Mouse (Mus musculus): ENCODE data around the gene Akt2. TPM values are rescaled to one million over a fixed set of nuclear protein-coding genes. Genes with fewer than 3 reads are reported as not detected.

Akt2 gene
- polyA plus RNA-seq, 1 experiment from 2014 or later, result 94.8 TPM

DNA sequence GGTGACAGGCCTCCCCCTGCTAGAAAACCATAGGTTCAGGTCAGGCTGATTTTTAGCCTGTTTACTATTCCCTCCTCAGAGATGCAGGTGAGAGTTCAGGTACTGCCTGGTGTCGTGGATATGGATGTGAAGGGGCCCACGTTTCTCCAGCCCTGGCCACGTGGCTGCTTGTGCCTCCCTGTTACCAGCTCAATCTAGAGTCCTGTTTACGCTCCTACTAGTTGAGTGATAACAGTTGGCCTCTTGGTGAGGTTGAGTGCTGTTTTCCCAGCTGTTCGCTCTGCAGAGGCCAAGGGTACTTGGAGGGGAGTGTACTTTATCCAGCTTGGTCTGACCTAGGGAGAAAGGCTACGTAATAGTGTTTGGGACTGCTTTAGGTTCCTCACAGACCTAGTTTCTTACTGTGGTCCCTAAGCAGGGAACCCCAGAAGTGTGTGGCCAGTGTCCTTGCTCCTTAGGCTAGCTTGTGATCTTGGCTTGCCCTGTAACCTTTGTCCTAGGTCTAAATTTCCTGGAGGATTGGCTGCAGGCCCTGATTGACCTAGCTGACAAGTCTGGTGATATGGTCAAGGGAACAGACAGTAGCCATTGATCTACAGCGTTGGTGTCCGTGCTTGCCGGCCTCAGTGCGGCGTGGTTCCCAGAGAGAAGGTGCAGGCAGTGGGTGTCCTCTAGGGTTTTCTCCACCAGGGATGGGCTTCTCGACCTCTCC lies 1.7 kb downstream of the Akt2 start:
- peak; percentile 84 for DNase-seq (ENCODE audit: low spot score)
- no peaks in the 10 kb centered on the region for H3K9me3 ChIP-seq
- H3K4me1 ChIP-seq, result peaks cover 56% of the 10 kb centered on the region
- H3K27me3 ChIP-seq (ENCODE audit: insufficient read depth, poor library complexity, severe bottlenecking), result no peaks in the 10 kb centered on the region
- peaks cover 16% of the 10 kb centered on the region; the same call in 1 of the 2 replicates for H3K36me3 ChIP-seq
- WGBS, result 38% methylated on average over 12 of the region's 12 CpGs
- H3K27ac ChIP-seq, result peak overlapping the region; percentile 98
- peak overlapping the region; percentile 93 for H3K4me3 ChIP-seq

GRCm38 (mm10) chr7:27596586-27597503 lies 5.5 kb downstream of the Akt2 start:
- no peaks in the 10 kb centered on the region for H3K9me3 ChIP-seq
- H3K4me3 ChIP-seq, result peak overlapping the region; percentile 37
- WGBS, result 43% methylated on average over 10 of the region's 10 CpGs
- peaks cover 89% of the 10 kb centered on the region for H3K4me1 ChIP-seq
- no peaks in the 10 kb centered on the region for H3K27me3 ChIP-seq (ENCODE audit: insufficient read depth, poor library complexity, severe bottlenecking)
- peak overlapping the region; percentile 86 for H3K27ac ChIP-seq
- peaks cover 16% of the 10 kb centered on the region; the same call in 1 of the 2 replicates for H3K36me3 ChIP-seq
- DNase-seq (ENCODE audit: low spot score), result no peak

- no peak overlapping the region for H3K4me3 ChIP-seq
- H3K9me3 ChIP-seq, result no peaks in the 10 kb centered on the region
- no peak for DNase-seq (ENCODE audit: low spot score)
- peaks cover 93% of the 10 kb centered on the region for H3K4me1 ChIP-seq
- H3K27me3 ChIP-seq (ENCODE audit: insufficient read depth, poor library complexity, severe bottlenecking), result no peaks in the 10 kb centered on the region
- H3K36me3 ChIP-seq, result peaks cover 16% of the 10 kb centered on the region; the same call in 1 of the 2 replicates
- WGBS, result 55% methylated on average over 7 of the region's 7 CpGs
- peak overlapping the region; percentile 86 for H3K27ac ChIP-seq
These were observed 6.7 kb downstream of the Akt2 start for GRCm38 (mm10) chr7:27598053-27598452.

GRCm38 (mm10) chr7:27601628-27602027 lies 10.3 kb downstream of the Akt2 start:
- Histone ChIP-seq H3K36me3 (no peaks in the 10 kb centered on the region), H3K27ac (peak overlapping the region; percentile 24; the same call in 1 of the 2 replicates), H3K9me3 (no peaks in the 10 kb centered on the region), H3K4me1 (peaks cover 90% of the 10 kb centered on the region), H3K27me3 (ENCODE audit: insufficient read depth, poor library complexity, severe bottlenecking) (no peaks in the 10 kb centered on the region), H3K4me3 (no peak overlapping the region)
- no peak for DNase-seq (ENCODE audit: low spot score)
- 53% methylated on average over 4 of the region's 4 CpGs for WGBS

DNA sequence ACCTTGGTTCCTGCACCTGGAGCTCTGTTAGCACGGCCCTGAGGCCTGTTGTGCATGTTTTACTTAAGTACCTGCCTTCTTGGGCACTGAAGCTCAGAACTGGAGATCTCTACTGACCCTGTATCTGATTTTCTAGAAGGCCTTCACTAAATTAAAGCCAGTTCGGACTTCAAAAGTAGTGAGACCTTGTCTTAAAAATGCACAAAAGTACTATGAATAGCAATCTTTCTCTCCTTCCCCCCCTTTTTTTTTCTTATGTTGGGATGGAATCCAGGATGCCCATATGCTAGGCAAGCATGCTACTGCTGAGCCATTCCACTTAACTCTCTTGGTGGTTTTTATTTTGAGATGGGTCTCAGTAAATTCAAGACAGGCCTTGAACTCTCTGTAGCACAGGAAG lies 10.8 kb downstream of the Akt2 start:
- H3K9me3 ChIP-seq, result no peaks in the 10 kb centered on the region
- H3K27ac ChIP-seq, result no peak overlapping the region
- no peak for DNase-seq (ENCODE audit: low spot score)
- no peak overlapping the region for H3K4me3 ChIP-seq
- H3K27me3 ChIP-seq (ENCODE audit: insufficient read depth, poor library complexity, severe bottlenecking), result no peaks in the 10 kb centered on the region
- H3K4me1 ChIP-seq, result peaks cover 90% of the 10 kb centered on the region
- no peaks in the 10 kb centered on the region for H3K36me3 ChIP-seq
- WGBS, result 75% methylated on average over 2 of the region's 2 CpGs

- DNase-seq (ENCODE audit: low spot score), result no peak
- peak overlapping the region; percentile 69 for H3K27ac ChIP-seq
- no peaks in the 10 kb centered on the region for H3K9me3 ChIP-seq
- H3K36me3 ChIP-seq, result no peaks in the 10 kb centered on the region
- 73% methylated on average over 7 of the region's 7 CpGs for WGBS
- H3K4me1 ChIP-seq, result peaks cover 90% of the 10 kb centered on the region
- no peaks in the 10 kb centered on the region for H3K27me3 ChIP-seq (ENCODE audit: insufficient read depth, poor library complexity, severe bottlenecking)
- no peak overlapping the region for H3K4me3 ChIP-seq
These were observed 11.5 kb downstream of the Akt2 start for GRCm38 (mm10) chr7:27602835-27603234.

- DNase-seq (ENCODE audit: low spot score), result no peak
These were observed 13.5 kb downstream of the Akt2 start for GRCm38 (mm10) chr7:27604661-27605348.

DNA sequence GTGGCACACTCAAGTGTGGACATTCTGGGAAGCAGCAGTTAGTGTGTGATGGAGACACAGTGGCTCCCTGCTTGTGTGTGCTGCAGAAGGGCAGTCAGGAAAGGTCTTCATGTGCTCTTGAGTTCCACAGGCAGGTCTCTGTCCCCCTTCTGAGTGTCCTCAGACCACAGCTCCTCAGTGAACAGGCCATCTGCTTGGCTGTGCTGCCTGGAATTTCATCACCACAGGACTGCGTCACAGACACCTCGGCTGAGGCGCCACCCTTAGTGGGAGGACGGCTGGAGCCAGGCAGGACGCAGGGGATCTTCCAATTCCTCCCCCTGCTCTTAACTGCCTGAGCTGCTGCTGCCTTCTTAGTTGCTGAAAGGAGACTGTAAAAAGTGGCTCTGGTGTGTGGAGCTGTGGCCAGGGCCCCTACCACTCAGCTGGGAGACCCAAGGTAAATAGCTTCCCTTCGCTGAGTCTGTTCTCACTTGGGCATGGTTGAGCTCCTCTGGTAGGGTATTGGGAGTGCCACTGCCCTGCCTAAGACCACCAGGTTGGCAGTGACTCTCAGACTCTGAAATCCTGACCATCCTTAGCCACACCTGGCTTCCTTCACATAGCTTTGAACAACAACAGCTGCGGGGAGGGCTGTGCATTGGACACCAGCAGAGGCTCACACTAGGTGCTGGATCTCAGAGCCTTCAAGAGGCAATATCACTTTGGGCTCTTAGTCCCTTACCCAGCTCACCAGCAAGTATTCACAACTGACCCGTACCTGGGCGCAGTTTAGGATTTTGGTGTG lies 14.3 kb downstream of the Akt2 start:
- Histone ChIP-seq H3K27ac (peak overlapping the region; percentile 84), H3K4me1 (peaks cover 86% of the 10 kb centered on the region), H3K4me3 (peak overlapping the region; percentile 29), H3K9me3 (no peaks in the 10 kb centered on the region), H3K27me3 (ENCODE audit: insufficient read depth, poor library complexity, severe bottlenecking) (no peaks in the 10 kb centered on the region), H3K36me3 (peaks cover 18% of the 10 kb centered on the region)
- DNase-seq (ENCODE audit: low spot score), result peak; percentile 88
- WGBS, result 42% methylated on average over 9 of the region's 9 CpGs

More at GRCm38 (mm10) chr7:27604661-27605348, 13.5 kb downstream of the Akt2 start:
- peak overlapping the region; percentile 84 for H3K27ac ChIP-seq
- H3K36me3 ChIP-seq, result peaks cover 10% of the 10 kb centered on the region
- H3K4me3 ChIP-seq, result no peak overlapping the region; the same call in 1 of the 2 replicates
- no peaks in the 10 kb centered on the region for H3K9me3 ChIP-seq
- 48% methylated on average over 5 of the region's 5 CpGs for WGBS
- peaks cover 95% of the 10 kb centered on the region for H3K4me1 ChIP-seq
- H3K27me3 ChIP-seq (ENCODE audit: insufficient read depth, poor library complexity, severe bottlenecking), result no peaks in the 10 kb centered on the region

GRCm38 (mm10) chr7:27606481-27607254 lies 15.3 kb downstream of the Akt2 start:
- no peaks in the 10 kb centered on the region for H3K9me3 ChIP-seq
- no peaks in the 10 kb centered on the region for H3K27me3 ChIP-seq (ENCODE audit: insufficient read depth, poor library complexity, severe bottlenecking)
- 46% methylated on average over 10 of the region's 10 CpGs for WGBS
- peak overlapping the region; percentile 84 for H3K27ac ChIP-seq
- DNase-seq (ENCODE audit: low spot score), result no peak
- peak overlapping the region; percentile 10 for H3K4me3 ChIP-seq
- H3K4me1 ChIP-seq, result peaks cover 77% of the 10 kb centered on the region
- peaks cover 25% of the 10 kb centered on the region for H3K36me3 ChIP-seq

GRCm38 (mm10) chr7:27607580-27607979 lies 16.2 kb downstream of the Akt2 start:
- Histone ChIP-seq H3K4me1 (peaks cover 69% of the 10 kb centered on the region), H3K9me3 (no peaks in the 10 kb centered on the region), H3K27me3 (ENCODE audit: insufficient read depth, poor library complexity, severe bottlenecking) (no peaks in the 10 kb centered on the region), H3K4me3 (peak overlapping the region; percentile 25; the same call in 1 of the 2 replicates), H3K36me3 (peaks cover 25% of the 10 kb centered on the region), H3K27ac (peak overlapping the region; percentile 84)
- no peak for DNase-seq (ENCODE audit: low spot score)
- 59% methylated on average over 5 of the region's 5 CpGs for WGBS

GRCm38 (mm10) chr7:27608130-27608529 lies 16.8 kb downstream of the Akt2 start:
- no peaks in the 10 kb centered on the region for H3K27me3 ChIP-seq (ENCODE audit: insufficient read depth, poor library complexity, severe bottlenecking)
- H3K4me3 ChIP-seq, result no peak overlapping the region; the same call in 1 of the 2 replicates
- H3K4me1 ChIP-seq, result peaks cover 68% of the 10 kb centered on the region
- no peaks in the 10 kb centered on the region for H3K9me3 ChIP-seq
- WGBS, result 87% methylated on average over 3 of the region's 3 CpGs
- DNase-seq (ENCODE audit: low spot score), result no peak
- peaks cover 25% of the 10 kb centered on the region for H3K36me3 ChIP-seq
- peak overlapping the region; percentile 84 for H3K27ac ChIP-seq

All from heart, embryonic 10.5 days (tissue).